Mouse (Mus musculus) adrenal gland, adult 8-10 months (tissue): ENCODE results near the gene Cyp4f39. TPM values are rescaled to one million over a fixed set of nuclear protein-coding genes. Genes with fewer than 3 reads are reported as not detected.

Experiments
- DNase-seq: peaks from one replicate; pipeline ENCODE4 v3.0.0; 2022
- total RNA-seq, 4 experiments: library from RNA; stranded (reverse); gene quantifications; 2 replicates each; pipeline ENCODE4 v1.2.4; 2022

Gene Cyp4f39
- total RNA-seq, result not detected

- DNase-seq, result no peak
These were observed at the start of gene Cyp4f39 for GRCm38 (mm10) chr17:32452482-32452881. Gene Cyp4f39, plus strand, starts transcription at chr17:32452723.

- DNase-seq, result no peak
These were observed 49.8 kb upstream of the Cyp4f39 start for GRCm38 (mm10) chr17:32402779-32403157.

- DNase-seq, result no peak
These were observed 49.1 kb upstream of the Cyp4f39 start, which contains the start of gene Rasal3 for GRCm38 (mm10) chr17:32403417-32403816. Gene Rasal3, minus strand, starts transcription at chr17:32403583.

- DNase-seq, result no peak
These were observed 40.6 kb upstream of the Cyp4f39 start for GRCm38 (mm10) chr17:32411898-32412297.

- DNase-seq, result no peak
These were observed 37.0 kb upstream of the Cyp4f39 start for GRCm38 (mm10) chr17:32415417-32416020.

GRCm38 (mm10) chr17:32416771-32417170 is 35.8 kb upstream of the Cyp4f39 start:
- DNase-seq, result no peak

- no peak for DNase-seq
These were observed 32.5 kb upstream of the Cyp4f39 start for GRCm38 (mm10) chr17:32419989-32420388.

- DNase-seq, result no peak
These were observed 31.7 kb upstream of the Cyp4f39 start for GRCm38 (mm10) chr17:32420781-32421180.

GRCm38 (mm10) chr17:32424034-32424433 is 28.5 kb upstream of the Cyp4f39 start, which contains the start of gene Pglyrp2:
Gene Pglyrp2, minus strand, starts transcription at chr17:32424167.
- no peak for DNase-seq

GRCm38 (mm10) chr17:32426610-32427009 is 25.9 kb upstream of the Cyp4f39 start:
- DNase-seq, result no peak

GRCm38 (mm10) chr17:32431972-32432371 is 20.6 kb upstream of the Cyp4f39 start:
- no peak for DNase-seq

GRCm38 (mm10) chr17:32434324-32434723 is 18.2 kb upstream of the Cyp4f39 start:
- DNase-seq, result no peak

- no peak for DNase-seq
These were observed 17.4 kb upstream of the Cyp4f39 start for GRCm38 (mm10) chr17:32435151-32435550.

GRCm38 (mm10) chr17:32437106-32437505 is 15.4 kb upstream of the Cyp4f39 start:
- DNase-seq, result peak; percentile 11

- DNase-seq, result no peak
These were observed 9.3 kb upstream of the Cyp4f39 start for GRCm38 (mm10) chr17:32443245-32443644.

- DNase-seq, result peak; percentile 17
These were observed 7.5 kb upstream of the Cyp4f39 start for GRCm38 (mm10) chr17:32445016-32445415.

GRCm38 (mm10) chr17:32447195-32447594 is 5.3 kb upstream of the Cyp4f39 start:
- no peak for DNase-seq

GRCm38 (mm10) chr17:32449042-32449441 is 3.5 kb upstream of the Cyp4f39 start:
- DNase-seq, result no peak

GRCm38 (mm10) chr17:32450844-32451537 is 1.5 kb upstream of the Cyp4f39 start:
- no peak for DNase-seq

- no peak for DNase-seq
These were observed 1.7 kb downstream of the Cyp4f39 start for GRCm38 (mm10) chr17:32454188-32454587.

GRCm38 (mm10) chr17:32454997-32455396 is 2.5 kb downstream of the Cyp4f39 start:
- no peak for DNase-seq

- DNase-seq, result no peak
These were observed 16.0 kb downstream of the Cyp4f39 start for GRCm38 (mm10) chr17:32468494-32468893.

- no peak for DNase-seq
These were observed 18.3 kb downstream of the Cyp4f39 start for GRCm38 (mm10) chr17:32470795-32471194.

GRCm38 (mm10) chr17:32472176-32472575 is 19.7 kb downstream of the Cyp4f39 start:
- DNase-seq, result no peak
